Mouse (Mus musculus) gastrocnemius, postnatal 4 days (tissue): ENCODE data around the gene Mmp23. TPM values are rescaled to one million over a fixed set of nuclear protein-coding genes. Genes with fewer than 3 reads are reported as not detected.
"Not testable (repeated sequence)": the region's sequence is repeated elsewhere in the genome, so short reads cannot be mapped to it uniquely, and the experiment has no call there.

Source experiments
- DNase-seq, 2 experiments: peaks; one replicate each; pipeline ENCODE4 v3.0.0; 2021 to 2022; ENCODE audit warnings: low spot score in 2 of 2, mixed read lengths in 2 of 2
- total RNA-seq, 2 experiments: library from RNA; stranded (reverse); gene quantifications; 2 replicates each; pipeline ENCODE4 v1.2.3; 2021

Gene Mmp23
- total RNA-seq, 2 experiments from 2014 or later, result 30.1 to 37.9 TPM

DNA sequence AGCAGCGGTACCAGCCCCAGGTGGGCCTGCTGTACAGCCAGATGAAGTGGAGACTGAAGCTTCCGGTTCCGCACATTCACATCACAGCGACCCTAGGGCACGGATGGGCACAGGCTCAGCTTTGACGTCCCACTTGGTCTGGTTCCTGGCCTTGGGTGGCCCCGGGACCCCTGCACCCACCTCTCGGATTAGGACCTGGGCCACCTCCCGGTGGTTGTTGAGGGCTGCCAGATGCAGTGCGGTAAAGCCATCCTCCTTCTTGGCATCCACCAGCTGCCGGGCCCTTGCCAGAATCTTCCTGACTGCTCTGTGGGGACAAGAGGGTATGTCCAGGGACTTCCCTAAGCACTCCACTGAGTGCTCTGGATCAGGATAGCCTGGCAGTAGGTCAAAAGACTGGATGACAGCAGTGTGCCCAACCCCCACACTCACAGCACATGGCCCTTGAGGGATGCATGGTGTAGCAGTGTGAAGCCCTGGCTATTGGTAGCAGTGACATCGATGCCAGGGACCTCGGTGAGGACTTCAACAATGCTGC, 3.1 kb upstream of the Mmp23 start:
- no peak for DNase-seq

DNA sequence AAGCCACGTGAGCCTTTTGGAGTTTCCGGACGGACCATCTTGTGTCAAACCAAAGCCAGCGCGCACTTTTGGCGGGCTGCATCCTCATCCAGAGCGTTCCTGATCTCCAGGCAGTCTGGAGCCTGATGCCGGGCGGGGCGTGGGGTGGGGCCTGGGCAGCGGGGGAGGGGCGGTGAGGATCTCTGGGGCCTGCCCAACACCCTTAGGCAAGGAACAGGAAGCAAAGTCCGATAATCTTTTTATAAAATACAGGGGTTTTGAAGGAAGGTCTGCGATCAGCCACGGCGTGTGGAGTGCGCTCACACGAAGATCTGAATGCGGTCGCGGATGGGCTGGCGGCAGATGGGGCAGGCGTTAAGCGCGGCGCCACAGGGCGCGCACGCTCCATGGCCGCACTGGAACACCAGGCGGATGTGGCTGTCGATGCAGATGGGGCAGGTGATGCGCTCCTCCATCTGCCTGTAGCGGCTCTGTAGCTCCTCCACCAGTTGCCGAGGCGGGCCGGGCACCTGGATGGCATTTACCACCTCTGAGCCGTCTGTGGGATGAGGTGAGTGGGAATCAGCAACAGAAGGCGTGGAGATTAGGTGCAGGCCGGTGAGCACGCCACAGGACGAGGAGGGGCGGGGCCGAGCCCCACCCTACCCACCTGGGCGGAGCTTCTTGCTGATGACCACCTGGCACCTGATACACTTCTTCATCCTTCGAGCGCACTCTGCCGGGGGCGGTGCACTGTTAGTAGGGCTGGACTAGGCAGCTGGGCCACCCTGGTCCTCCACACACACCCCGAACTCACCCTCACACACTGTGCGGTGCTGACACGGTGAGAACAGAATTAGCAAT, 1.5 kb upstream of the Mmp23 start:
- DNase-seq, result peak; percentile 42 to 76

DNA sequence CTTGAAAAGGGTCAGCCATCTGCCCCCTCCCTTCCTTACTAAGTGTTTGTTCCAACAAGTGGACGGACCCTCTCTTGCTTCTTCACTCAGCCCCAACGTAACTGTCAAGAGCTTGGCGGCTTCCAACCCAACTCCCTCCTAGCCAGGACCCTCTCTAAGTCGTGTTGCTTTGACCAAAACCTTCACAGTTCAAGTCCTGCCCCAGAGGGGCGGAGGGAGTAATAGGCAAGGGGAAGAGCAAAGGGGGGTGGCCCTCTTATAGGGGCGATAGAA, 935 bp upstream of the Mmp23 start:
- no peak for DNase-seq

- peak; percentile 36 to 64 for DNase-seq
Measured at GRCm38 (mm10) chr4:155653451-155654182, 433 bp upstream of the Mmp23 start.

DNA sequence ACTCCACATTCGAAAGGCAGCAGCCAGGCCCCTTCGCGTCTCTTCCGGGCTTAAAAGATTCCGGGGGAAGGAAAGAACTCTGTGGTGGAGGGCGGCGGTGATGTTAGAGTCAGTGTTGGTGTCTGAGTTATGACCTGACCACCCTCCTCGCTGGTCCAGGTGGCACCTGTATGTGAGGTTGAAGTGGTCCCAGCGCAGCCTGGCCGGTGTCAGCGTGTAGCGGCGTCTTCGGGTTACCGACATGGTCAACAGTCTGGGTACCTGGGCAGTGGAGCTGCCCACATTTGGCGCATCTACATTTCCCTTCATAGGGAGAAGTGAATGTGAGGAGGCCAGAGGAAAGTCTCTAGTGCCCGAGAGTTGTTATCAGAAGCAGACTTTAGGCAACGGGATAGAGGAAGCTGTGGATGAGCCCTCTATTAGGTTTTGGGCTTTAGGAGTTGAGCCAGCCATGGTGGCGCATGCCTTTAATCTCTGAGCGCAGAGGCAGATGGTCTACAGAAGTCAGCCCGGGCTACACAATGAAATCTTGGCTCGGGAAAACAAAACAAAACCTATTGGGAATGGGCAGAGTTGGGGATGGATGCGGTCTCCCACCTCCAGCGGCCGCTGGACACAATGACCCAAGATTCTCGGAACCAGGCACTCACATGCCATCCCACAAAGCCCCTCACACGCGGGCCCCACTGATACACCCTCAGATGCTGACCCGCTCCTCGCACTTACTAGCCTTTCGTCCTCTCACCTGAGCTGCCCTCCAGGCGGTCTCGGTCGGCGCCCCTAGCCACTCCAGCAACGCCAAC, 700 bp downstream of the Mmp23 start:
- no peak for DNase-seq

DNA sequence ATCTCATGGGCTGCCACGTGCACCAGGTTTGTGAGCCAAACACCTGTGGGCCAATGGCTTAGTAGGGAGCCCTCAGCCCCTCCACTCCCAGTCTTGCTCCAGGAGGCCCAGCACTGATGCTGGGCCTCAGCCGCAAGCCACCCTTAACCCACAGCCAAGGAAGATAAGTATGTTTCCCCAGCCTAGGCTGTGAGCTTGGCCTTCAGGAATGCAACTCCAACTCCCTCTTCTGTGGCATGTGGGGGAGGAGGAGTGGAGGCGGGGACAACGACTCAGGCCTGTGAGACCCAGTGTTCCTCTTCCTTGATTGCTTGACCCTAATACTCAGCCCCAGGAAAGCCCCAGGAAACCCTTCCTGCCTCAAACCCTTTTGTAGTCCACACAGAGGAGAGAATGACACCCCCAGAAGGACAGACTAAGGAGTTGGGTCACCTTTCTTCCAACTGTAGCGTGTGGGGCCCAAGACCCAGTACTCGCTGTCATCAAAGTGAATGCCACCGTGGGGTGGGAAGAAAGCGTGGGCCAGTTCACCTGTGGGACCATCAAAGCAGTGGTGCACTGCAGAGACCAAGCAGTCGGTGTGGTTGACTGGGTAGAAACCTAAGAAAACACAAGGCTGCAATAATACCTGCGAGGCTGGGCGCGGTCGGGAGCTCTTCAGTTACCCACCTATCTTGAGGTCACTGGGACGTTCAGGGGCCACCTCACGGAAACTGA, 1.5 kb downstream of the Mmp23 start:
- DNase-seq, result peak in 1 of 2 experiments; percentile 26

DNA sequence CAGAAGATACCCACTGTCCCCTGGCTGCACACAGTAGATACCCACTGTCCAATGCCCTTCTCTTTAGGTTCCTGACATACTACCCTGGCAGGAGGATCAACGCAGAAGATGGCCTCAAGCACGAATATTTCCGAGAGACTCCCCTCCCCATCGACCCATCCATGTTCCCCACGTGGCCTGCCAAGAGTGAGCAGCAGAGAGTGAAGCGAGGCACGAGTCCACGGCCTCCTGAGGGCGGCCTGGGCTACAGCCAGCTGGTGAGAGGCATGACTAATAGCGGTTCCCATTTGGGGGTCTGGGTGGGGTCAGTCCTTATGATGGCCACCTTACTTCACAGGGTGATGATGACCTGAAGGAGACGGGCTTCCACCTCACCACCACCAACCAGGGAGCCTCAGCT, 3.8 kb downstream of the Mmp23 start:
- DNase-seq, result no peak

GRCm38 (mm10) chr4:155645721-155646120, 7.5 kb downstream of the Mmp23 start:
- no peak for DNase-seq

DNA sequence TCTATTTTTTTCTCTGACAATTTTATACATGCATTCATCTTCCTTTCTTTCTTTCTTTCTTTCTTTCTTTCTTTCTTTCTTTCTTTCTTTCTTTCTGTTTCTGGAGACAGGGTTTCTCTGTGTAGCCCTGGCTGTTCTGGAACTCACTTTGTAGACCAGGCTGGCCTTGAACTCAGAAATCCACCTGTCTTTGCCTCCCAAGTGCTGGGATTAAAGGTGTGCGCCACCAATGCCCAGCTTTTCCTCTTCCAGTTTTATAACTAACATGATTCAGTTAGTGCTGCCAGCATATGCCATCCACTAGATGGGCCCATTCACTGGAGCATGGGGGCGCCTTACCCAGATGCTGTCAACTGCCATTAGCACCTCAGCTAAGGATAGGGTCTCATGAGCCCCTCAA, 7.9 kb downstream of the Mmp23 start, which contains the start of gene Gm10563:
TSS of gene Gm10563 (minus strand) at position 101 of the 400 bp plus-strand sequence.
- DNase-seq, result not testable (repeated sequence)

- no peak for DNase-seq
Measured at GRCm38 (mm10) chr4:155643531-155643930, 9.7 kb downstream of the Mmp23 start.

DNA sequence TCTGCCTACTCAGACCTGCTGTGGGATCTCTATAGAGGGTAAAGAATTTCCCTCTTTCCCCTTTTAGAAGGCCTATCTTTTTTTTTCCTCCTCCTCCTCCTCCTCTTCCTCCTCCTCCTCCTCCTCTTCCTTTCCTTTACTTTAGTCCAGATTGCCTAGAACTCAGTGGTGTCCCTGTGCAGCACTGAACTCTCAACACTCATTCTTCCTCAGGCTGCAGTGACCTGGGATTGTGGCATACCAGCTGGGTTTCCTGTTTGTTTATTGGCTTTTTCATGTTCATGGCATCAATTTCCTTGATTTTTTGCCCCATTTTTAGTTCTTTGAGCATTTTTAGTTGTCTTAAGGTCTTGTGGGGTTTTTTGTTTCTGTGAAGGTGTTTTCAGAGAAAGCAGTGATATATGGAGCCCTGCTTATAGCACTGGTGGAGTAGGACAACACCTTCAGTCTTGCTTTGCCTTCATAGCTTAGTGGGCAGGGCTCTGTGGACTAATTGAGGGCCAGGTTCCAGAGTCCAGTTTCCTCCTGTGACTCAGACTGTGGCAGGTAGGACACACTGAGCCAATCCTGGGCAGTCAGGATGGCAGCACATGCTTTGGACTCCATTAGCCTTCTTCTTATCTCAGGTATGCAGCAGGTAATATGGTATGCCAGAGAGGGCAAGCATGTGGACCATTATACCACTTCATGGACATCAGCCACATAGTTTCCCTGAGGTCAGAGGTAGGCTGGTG, 17.3 kb downstream of the Mmp23 start:
- DNase-seq, result no peak

DNA sequence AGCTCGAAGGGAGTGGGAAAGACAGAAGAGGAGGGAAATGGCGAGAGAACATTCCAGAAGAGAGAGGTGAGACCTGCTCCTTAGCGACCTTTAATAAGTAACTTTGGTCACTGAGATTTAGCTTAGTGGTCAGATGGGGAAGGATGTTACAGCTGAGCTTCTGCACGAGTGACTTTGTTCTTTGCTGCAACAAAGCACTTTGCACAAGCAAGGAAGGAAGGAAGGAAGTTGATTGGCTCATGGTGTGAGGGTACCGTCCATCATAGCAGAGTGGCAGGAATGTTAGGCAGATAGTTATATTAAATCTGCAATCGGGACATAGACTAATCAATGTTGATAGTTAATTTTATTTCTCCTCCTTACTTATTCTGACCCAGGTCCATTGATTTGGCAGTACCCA, 22.9 kb downstream of the Mmp23 start:
- DNase-seq, result no peak

DNA sequence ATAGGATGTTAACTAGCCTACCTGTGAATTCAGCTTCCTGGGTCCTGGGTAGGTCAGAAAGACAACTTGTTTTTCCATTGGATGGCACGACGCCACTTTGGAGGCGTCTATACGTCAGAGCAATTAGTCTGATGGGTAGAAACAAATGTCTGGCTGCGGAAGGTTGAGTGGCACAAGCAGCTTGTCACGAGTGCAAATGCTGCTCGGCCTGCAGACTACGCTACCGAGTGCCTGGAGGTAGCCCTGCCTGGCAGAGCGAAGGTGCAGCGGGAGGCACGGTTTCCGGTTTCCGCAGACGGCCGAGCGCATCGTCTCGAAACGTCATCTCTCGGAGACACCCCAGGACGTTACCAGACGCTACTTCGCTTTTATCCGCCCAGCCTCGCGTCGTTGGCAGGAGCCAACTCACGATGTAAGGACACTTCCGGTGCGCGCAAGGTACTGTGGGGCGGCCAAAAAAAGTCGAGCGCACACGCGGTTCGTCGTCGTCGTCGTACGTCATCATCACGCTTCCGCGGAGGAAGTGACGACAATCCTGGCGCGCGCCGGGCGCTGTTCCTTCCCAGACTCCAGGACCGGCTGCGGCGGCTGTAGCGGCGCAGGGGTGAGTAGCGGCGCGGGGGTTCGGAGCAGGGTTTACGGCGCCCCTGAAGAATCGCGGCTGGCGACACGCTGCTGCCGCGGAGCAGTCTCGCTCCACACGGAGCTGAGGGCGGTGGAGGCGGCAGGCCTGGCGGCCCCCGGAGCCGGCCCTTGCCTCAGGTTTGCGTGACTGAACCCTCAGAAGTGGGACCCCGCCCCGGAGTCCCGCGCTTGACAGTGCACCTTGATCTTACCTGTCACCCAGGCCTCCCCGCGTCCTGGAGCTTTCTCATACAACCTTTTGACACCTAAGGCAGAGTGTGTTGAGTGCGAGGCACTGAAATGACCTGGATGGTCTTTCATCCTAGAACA, 28.6 kb downstream of the Mmp23 start, which contains the start of gene Cdk11b:
TSS of gene Cdk11b (plus strand) at position 517 of the 954 bp plus-strand sequence.
- DNase-seq, result peak; percentile 91 to 94

DNA sequence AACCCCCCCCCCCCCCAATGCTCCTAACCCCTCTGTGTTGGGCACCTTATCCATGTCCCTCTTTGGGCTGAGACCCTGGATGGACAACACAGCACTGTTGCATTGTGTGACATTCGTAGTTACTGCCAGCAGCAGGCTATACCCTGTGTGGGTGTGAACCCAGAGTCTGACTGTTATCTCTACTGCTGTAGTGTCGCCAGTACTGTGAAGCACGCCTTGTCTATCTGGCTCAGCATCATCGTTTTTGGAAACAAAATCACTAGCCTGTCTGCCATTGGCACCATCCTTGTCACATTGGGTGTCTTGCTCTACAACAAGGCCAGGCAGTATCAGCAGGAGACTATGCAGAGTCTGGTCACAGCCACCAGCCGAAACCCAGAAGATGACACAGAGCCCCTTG, 34.9 kb downstream of the Mmp23 start:
- no peak for DNase-seq

GRCm38 (mm10) chr4:155613264-155613663, 39.9 kb downstream of the Mmp23 start:
- no peak for DNase-seq

DNA sequence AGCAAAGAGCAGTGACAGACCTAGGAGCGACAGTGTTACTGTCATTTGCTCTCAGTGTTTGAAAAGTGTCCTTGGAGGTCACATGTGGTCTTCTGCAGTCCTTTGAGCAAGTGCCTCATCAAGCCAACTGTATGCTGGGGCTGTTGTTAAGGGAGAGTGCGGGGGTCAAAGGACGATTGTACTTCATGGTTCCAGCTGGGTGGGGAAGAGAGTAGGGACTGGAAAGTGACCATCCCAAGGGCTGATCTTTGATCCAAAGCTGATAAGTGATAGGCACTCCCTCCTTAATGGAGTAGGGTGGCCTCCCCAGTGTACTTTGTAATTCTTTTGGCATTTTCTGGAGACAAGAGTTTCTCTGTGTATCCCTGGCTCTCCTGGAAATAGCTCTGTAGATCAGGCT, 41.3 kb downstream of the Mmp23 start:
- DNase-seq, result no peak

- no peak for DNase-seq
Measured at GRCm38 (mm10) chr4:155606825-155607224, 46.4 kb downstream of the Mmp23 start.

DNA sequence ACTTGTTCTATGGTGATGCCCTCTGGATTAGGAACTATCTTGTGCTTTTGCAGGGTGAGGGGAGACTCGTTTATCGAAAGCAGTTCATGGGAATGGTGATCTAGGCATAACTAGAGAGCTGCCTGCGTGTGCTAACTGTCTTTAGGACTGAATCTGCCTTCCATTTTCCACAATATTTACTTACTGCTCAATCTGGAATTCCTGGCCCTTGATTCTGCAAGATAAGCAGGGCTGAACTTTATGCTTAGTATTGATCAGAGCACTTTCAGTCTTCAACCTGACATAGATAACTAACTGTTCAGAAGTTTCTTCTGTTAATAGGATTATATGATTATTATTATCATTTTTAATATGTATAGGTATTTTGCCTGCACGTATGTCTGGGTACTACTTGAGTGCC, 48.1 kb downstream of the Mmp23 start:
- no peak for DNase-seq

GRCm38 (mm10) chr4:155603801-155604200, 49.4 kb downstream of the Mmp23 start:
- no peak for DNase-seq
